Mouse (Mus musculus) splenic B cell, adult 2 months (primary cell): ENCODE measurements around the gene Tm9sf4.
A peak's percentile ranks its signal among the peaks of the same experiment; 100 is the strongest.

ENCODE experiments used
- DNase-seq: peaks from one replicate; pipeline ENCODE4 v3.0.0-alpha.2; 2011; ENCODE audit warnings: low read depth, low spot score
- H3K27me3 ChIP-seq: 2 replicates; pipeline ENCODE4 v1.6.1; 2012; ENCODE audit warnings: mild to moderate bottlenecking, low read length, moderate library complexity, mixed read lengths; ENCODE audit not compliant: control insufficient read depth, poor library complexity, insufficient read depth, severe bottlenecking
- H3K36me3 ChIP-seq: 2 replicates; pipeline ENCODE4 v1.6.1; 2012; ENCODE audit warnings: mild to moderate bottlenecking, low read length, moderate library complexity, mixed read lengths; ENCODE audit not compliant: control insufficient read depth, poor library complexity, insufficient read depth, severe bottlenecking

Gene Tm9sf4

DNA sequence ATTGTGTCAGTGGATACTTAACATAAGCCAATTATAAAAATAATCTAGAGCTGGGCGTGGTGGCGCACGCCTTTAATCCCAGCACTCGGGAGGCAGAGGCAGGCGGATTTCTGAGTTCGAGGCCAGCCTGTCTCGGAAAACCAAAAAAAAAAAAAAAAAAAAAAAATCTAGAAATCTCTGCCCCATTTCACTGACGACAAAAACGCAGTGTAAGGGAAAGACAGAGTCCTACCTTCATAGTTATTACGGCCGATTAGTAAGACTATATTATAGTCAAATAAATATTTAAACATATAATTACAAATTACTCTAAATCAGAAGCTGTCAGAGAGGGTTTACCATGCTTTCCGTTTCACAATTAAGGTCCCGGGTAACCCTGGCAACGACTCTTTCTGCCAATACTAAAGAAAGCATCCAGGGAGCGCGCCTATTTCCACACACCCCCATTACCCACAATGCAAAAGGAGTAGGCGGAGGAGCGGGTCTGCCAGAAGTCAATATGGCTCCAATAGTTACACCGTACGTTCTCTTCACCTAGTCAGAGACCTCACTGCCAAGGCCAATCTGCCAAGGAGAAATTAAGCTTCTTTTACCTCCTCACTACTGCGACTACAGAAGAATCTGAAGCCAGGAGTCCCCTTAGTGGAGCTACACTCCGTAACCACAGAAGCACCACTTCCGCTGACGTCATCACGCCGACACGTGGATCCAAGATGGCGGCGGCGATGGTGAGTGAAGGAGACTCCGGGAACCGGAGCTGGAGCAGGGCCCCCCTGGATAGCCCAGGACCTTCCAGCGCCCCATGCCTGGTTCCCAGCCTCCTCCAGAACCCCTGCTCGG is at the start of gene Tm9sf4:
Tm9sf4 (plus strand) TSS at position 460 of the 840 bp plus-strand sequence.
- Histone ChIP-seq H3K27me3 (no peaks in the 10 kb centered on the region), H3K36me3 (no peaks in the 10 kb centered on the region)
- peak; percentile 92 for DNase-seq

DNA sequence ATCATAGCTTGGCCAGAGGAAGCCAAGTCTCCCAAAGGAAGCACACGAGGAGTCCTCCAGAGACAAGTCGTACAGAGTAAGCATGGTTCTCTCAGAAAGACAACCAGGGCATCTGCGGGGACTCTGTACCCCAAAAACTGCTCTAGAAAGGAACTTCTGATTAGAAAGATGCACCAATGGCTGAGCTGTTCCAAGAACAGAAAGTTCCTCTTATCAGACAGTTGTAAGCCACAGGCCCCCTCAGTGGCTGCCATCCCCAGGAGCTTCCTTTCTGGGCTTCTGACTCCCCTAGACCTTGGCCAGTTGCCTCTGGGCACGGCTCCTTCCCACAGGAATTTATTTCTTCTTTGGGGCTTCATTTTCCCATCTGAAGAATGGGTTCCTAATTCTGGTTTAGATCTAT is 45.4 kb upstream of the Tm9sf4 start:
- Histone ChIP-seq H3K27me3 (no peaks in the 10 kb centered on the region), H3K36me3 (no peaks in the 10 kb centered on the region)
- no peak for DNase-seq

DNA sequence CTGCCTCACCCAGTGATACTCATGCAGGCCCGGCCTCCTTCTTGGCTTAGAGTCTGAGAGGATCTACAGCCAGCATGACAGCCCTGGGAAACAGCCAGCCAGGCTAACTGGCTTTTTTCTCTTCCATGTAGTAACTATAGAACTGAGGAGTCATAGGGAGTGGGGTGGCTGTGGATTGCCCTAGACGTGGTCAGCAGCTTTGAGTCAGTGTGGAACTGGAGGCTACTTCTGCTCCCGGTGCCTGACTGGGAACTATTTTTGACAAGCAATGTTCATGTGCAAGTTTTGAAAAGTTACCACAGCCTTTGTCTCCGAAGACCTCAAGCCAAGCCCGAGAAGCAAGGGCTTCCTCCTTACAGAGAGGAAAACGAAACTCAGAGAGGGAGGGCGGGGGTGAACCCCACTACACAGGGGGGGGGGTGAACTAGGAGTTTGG is 44.0 kb upstream of the Tm9sf4 start:
- DNase-seq = peak; percentile 65
- Histone ChIP-seq H3K36me3 (no peaks in the 10 kb centered on the region), H3K27me3 (no peaks in the 10 kb centered on the region)

DNA sequence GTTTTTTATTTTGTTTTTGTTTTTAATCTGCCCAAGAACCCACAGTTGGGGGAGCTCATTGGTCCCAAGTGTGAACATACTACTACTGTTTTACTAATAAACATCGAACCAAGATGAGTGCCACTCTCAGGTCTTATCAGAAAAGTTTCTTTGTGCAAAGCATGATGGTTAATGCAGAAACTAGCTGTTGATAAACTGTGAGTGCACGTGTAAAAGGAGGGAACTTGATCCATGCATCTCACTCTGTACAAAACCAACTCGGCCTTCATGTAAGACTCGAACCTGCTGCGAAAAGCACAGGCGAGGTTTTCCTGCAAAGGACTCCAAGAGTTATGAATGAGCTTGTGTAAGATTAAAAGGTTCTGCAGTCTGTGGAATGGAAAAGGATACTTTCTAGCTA is 41.6 kb upstream of the Tm9sf4 start:
- H3K36me3 ChIP-seq = no peaks in the 10 kb centered on the region
- DNase-seq = no peak
- no peaks in the 10 kb centered on the region for H3K27me3 ChIP-seq

DNA sequence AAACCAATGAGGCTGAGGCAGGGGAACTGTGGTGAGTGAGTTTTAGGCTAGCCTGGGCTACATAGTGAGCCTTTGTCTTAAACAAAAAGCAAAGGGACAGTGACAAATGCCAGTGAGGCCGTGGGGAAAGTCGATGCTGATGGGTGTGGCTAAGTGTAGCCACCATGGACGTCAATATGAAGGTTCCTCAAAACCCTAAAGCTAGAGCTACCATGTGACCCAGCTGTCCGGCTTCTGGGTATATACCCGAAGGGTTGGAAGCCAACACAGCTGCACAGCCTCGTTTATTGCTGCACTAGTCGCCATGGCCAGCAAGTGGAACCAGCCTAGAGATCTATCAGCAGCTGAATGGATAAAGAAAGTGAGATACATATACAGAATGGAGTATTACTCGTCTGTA is 41.0 kb upstream of the Tm9sf4 start:
- peak; percentile 81 for DNase-seq
- Histone ChIP-seq H3K36me3 (no peaks in the 10 kb centered on the region), H3K27me3 (no peaks in the 10 kb centered on the region)

DNA sequence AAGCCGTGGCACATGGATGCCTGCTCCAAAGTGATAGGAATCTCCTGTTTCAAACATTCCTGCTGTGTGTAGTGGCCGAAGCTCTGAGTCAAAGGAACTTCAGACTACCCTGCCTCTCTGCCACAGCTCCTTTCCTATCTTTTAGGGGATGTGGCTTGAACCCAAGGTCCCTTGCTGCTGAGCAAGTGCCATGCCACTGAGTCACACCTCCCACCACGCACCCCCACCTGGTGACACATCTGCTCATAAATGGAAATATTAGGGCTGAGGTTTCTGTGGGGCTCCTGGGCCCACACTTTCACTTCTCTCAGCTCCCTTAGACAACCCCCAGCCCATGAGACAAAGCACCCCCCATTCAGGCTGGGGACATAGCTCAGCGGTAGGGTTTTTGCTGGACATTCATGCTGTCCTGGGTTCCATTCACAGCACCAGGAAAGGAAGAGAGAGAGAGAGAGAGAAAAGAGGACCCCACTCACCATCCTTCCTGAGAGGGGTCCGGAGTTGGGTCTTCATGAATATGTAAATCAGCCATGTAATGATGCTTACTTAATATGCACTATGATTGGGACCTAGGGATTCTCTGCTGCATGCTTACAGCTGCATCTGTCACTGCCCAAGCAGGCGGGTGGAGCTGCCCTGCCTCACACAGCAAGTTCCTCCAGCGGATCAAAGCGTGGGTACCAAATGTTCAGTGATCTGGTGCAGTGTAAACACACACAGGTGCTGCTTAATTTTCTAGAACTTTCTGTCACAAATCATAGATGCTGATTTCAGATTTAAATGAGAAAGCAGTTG is 39.1 kb upstream of the Tm9sf4 start:
- peak; percentile 70 for DNase-seq
- Histone ChIP-seq H3K27me3 (no peaks in the 10 kb centered on the region), H3K36me3 (no peaks in the 10 kb centered on the region)

DNA sequence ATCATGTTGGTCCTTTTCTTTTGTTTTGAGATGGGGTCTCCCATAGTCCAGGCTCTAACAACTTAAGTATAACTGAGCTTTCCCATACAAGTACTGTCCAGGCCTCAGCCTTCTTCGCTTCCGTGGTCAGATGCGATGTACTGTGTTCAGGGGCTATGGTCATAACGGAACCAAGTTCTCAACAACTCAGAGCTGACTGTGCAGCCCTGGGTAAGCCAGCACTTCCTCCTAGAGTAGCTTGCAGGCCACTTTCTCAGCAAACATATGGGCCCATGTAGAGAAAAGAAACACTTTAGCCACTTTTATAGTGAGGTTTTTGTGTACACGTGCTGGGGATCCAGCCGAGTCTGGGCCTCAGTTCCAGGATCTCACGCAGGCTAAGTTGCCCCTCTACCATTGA is 38.4 kb upstream of the Tm9sf4 start:
- Histone ChIP-seq H3K36me3 (no peaks in the 10 kb centered on the region), H3K27me3 (no peaks in the 10 kb centered on the region)
- DNase-seq = peak; percentile 55

DNA sequence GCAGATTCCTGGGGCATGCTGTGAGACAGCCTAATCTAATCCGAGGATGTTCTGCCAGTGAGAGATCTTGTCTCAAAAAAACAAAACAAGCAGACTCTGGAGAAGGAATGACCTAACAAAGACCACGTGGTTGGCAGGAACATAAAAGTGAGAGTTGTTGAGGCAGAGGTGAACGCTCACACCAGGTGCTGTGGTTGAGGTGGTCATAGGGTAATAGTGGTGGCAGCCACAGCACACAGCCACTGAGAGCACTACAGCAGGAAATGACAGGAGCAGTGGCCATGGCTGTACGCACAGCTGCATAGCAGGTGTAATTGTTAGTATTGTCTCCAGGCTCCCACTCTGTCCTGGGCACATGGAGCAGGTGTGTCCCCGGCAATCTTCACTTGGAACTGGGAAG is 35.2 kb upstream of the Tm9sf4 start:
- Histone ChIP-seq H3K36me3 (no peaks in the 10 kb centered on the region), H3K27me3 (no peaks in the 10 kb centered on the region)
- DNase-seq = peak; percentile 63

DNA sequence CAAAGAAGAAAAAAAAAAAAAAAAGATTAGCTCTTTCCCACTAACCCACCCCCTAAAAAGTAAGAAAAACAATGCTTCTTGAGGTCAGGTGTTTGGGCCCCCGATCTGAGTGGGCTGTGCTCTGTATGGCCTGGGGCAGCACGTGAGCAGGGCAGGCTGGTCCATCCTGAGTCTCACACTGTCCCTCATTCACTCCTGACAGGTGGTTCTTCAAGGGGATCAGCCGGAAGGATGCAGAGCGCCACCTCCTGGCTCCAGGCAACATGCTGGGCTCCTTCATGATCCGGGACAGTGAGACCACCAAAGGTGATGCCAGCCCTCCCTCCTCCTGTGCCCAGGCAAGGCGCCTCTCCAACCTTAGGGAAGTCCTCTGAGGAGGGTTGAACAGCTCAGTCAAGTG is 30.1 kb upstream of the Tm9sf4 start:
- Histone ChIP-seq H3K27me3 (no peaks in the 10 kb centered on the region), H3K36me3 (peaks cover 16% of the 10 kb centered on the region)
- peak; percentile 73 for DNase-seq

DNA sequence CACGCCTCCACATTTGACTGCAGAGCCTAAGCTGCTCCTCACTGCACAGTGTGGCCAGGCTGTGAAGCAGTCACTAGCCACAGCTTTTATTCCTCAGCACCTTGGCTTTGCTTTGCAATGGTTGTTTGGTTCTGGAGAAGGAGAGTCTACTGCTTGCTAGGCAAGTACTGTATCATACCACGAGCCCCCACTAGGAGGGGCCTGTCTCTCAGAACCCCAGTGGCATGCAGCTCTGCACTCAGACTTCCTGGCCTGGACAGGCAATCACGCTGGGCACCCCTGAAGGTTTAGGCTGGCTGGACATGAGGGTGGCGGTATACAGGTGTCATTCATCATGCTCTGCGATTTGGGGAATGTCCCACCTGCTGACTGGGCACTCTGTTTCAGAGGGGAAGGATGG is 26.9 kb upstream of the Tm9sf4 start:
- peak; percentile 40 for DNase-seq
- Histone ChIP-seq H3K27me3 (no peaks in the 10 kb centered on the region), H3K36me3 (peaks cover 16% of the 10 kb centered on the region)

DNA sequence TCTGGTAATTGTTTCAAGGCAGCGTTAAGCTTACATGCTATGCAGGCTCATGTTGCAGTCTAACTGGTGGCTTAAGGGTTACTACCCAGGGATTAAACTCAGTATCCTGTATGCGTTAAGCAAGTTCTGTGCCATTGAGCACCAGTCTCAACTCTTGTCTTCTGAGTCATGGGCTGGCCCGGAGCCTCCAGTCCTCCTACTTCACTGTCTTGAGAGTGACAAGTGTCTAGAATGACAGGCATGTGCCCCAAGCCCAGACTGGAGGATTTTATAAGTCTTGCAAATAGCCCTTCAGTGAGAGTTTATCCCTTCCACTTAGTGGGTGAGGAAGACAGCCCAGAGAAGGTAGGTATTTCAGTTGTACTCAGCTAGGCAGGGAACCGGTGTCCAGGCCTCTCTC is 24.9 kb upstream of the Tm9sf4 start:
- H3K27me3 ChIP-seq = no peaks in the 10 kb centered on the region
- peaks cover 16% of the 10 kb centered on the region for H3K36me3 ChIP-seq
- no peak for DNase-seq

DNA sequence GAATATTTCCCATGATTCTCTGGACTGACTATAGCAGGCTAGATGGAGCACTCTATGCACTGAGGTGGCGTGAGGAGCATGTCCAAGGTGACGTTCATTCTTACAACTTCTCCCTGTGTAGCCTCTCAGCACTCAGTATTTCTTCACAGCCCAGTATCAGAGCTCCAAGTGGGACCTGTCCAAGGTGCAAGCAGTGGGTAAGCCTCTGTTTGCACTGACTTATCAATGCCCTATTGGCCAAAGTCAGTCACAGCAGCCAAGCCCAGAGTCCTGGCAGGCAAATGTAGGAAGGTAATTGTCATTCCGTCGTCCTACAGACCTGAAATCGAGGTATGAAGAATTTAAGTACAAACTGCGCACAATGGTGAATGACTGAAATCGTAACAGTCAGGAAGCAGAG is 21.9 kb upstream of the Tm9sf4 start:
- DNase-seq = no peak
- H3K27me3 ChIP-seq = no peaks in the 10 kb centered on the region
- H3K36me3 ChIP-seq = peaks cover 7% of the 10 kb centered on the region

DNA sequence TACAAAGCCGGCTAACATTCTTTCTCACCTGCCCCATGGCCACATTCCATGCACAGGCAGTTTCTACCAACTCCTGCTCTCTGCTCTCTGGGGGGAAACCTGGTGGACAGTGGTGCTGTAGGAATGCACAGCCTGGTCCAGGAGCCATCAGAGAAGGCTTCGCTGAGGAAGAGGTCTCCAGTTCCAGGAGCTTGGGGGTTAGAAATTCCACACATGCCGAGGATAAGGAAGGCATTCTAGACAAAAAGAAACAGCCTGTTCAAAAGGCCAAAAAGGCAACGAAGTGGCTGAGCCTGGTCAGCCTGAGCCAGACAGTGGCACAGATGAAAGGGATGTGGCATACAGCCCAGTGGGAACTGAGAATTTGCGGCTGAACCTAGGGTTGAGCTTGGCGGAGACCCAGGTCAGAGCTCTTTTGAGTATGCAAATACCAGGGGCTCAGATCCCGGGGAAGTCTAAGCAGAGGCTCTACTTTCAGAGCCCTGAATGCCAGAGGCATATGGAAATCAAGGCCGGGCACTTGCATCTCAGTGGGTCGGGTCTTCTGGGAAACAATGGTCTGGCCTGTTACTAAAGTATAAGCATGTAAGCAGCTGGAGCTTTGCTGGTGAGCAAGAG is 21.0 kb upstream of the Tm9sf4 start:
- H3K36me3 ChIP-seq = peaks cover 12% of the 10 kb centered on the region
- peak; percentile 46 for DNase-seq
- H3K27me3 ChIP-seq = no peaks in the 10 kb centered on the region

DNA sequence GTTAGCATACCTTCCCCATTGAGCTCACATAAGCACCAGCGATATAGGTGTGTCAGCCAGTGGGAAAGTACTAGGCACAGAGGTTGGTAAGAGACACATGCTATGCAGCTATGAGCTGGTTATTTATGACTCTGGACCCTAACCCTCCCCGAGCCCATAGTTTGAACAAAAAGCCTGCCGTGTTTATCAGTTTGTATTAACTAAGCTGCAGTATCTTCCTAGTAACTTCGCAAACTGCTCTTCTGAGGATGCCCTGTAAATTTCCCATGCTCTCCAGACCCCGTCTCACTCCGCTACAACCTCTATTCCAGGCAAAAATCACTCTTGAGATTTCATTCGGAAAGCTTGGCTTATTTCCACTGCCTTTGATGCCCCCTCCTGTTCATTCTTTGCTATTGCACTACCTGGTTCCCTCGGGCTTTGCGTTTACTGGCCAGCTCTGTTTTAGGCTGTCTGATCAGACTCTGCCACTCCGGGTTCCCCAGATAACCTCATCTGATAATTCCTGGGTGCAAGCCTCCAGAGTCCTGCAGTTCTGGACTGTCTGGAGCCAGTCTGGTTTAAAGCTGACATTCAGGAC is 18.4 kb upstream of the Tm9sf4 start:
- Histone ChIP-seq H3K27me3 (no peaks in the 10 kb centered on the region), H3K36me3 (peaks cover 14% of the 10 kb centered on the region)
- DNase-seq = peak; percentile 75

DNA sequence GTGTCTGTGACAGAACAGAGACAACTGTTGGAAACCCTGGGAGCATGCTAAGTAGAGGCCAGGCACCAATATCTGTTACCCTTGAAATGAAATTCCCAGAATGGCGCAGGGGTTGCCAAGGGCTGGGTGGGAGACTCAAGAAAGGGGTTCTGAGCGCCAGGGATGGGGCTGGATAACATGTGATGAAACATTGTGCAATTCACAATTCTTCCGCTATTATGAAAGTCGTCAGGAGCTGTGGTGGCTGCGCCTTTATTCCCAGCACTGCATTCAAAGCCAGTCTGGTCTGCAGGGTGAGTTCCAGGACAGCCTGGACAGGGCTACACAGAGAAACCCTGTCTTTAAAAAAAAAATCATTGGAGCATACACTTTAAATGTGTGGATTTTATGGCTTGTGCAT is 15.8 kb upstream of the Tm9sf4 start:
- DNase-seq = no peak
- no peaks in the 10 kb centered on the region for H3K27me3 ChIP-seq

More for the DNA sequence above, 15.8 kb upstream of the Tm9sf4 start:
- H3K36me3 ChIP-seq = peaks cover 24% of the 10 kb centered on the region
